Mouse (Mus musculus) hindbrain, embryonic 14.5 days (tissue): ENCODE measurements at regions not wholly inside any gene's neighbourhood (a gene's known extent, or its start where the extent isn't known, plus 50 kb on each side); places are given as distances from the start of the nearest gene placed in this dataset.

Experiments
- ATAC-seq: fragments of 200-750 bp; cut with Nextera tagmentation; 2 replicates; pipeline ENCODE4 v1.8.0; 2017; ENCODE audit warnings: moderate number of reproducible peaks, mild to moderate bottlenecking, moderate TSS enrichment, moderate library complexity; ENCODE audit not compliant: low FRiP score
- DNase-seq: peaks from one replicate; pipeline ENCODE4 v3.0.0-alpha.2; 2015; ENCODE audit warnings: low spot score
- H3K27ac ChIP-seq: fragments of 300-500 bp; sonication (generic); 2 replicates; pipeline ENCODE4 v1.5.1; 2014; ENCODE audit warnings: mild to moderate bottlenecking, moderate library complexity
- H3K27me3 ChIP-seq: fragments of 300-500 bp; sonication (generic); 2 replicates; pipeline ENCODE4 v1.6.1; 2014; ENCODE audit warnings: mild to moderate bottlenecking, low read length, mixed read lengths; ENCODE audit not compliant: control insufficient read depth, insufficient read depth
- H3K36me3 ChIP-seq: fragments of 300-500 bp; sonication (generic); replicated peaks from 2 replicates; pipeline ENCODE4 v1.6.1; 2014; ENCODE audit not compliant: control insufficient read depth, insufficient read depth
- H3K4me1 ChIP-seq: fragments of 300-500 bp; sonication (generic); replicated peaks from 2 replicates; pipeline ENCODE4 v1.6.1; 2014; ENCODE audit warnings: antibody characterized with exemption, low read length, mixed read lengths; ENCODE audit not compliant: control insufficient read depth, insufficient read depth
- H3K4me2 ChIP-seq: fragments of 300-500 bp; sonication (generic); replicated peaks from 2 replicates; pipeline ENCODE4 v1.6.1; 2014; ENCODE audit warnings: mild to moderate bottlenecking, moderate library complexity
- H3K4me3 ChIP-seq: fragments of 300-500 bp; sonication (generic); replicated peaks from 2 replicates; pipeline ENCODE4 v1.5.1; 2014; ENCODE audit warnings: mild to moderate bottlenecking, low read length
- H3K9ac ChIP-seq: fragments of 300-500 bp; sonication (generic); 2 replicates; pipeline ENCODE4 v1.6.1; 2014
- H3K9me3 ChIP-seq: fragments of 300-500 bp; sonication (generic); 2 replicates; pipeline ENCODE4 v1.6.1; 2016; ENCODE audit warnings: low read length; ENCODE audit not compliant: control insufficient read depth
- WGBS: fragments of 180-500 bp; shearing (Covaris S2); extraction: QIAGEN DNeasy Blood & Tissue Kit; methylation state at CpG from one replicate; pipeline ENCODE4 v1.1.7; 2014; 5-methylcytosine and 5-hydroxymethylcytosine counted together

DNA sequence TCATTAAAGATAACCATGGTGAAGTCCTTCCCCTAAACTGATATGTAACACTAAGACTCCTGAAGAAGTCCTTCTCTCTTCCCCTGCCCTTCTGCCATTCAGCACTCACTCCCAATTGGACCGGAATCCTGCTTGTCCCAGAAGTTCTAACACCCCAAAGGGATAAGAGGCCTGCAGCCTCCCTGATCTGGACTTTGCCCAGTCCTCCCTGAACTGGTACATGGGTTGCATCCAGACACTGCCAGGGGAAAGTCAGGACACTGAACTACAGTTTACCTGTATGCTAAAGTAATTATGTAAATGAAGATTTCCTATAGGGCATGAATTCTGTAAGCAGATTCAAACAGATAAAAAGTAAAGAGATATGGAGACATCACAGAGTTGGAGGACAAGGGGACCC, 551.2 kb downstream of the Ccdc171 start:
- Histone ChIP-seq H3K27me3 (no peaks in the 10 kb centered on the region), H3K4me3 (no peak overlapping the region), H3K9me3 (no peaks in the 10 kb centered on the region), H3K9ac (no peak overlapping the region), H3K4me2 (no peak overlapping the region), H3K36me3 (no peaks in the 10 kb centered on the region), H3K27ac (no peak overlapping the region), H3K4me1 (no peaks in the 10 kb centered on the region)
- WGBS, result 91% methylated on average over 1 of the region's 1 CpGs
- ATAC-seq, result no peak
- no peak for DNase-seq

DNA sequence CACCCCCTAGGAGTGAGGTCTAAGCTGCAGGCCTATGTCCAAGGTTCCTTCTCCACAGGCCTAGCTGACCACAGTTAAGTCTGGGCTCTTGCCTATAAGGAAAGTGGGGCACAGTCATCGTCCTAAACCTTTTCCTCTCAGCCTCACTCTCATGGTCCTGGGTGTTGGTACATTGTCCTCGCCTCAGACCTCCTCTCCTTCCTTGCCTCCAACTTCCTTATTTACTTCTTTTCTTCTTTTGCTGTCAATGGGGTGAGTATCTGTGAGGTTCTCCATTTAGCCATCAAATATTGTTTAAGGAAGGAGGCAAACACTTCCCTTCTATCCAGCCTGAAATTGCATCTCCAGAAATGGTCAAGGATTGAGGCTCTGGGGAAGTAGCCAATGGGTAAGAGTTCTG, 554.2 kb downstream of the Ccdc171 start:
- WGBS, result 83% methylated on average over 2 of the region's 2 CpGs
- no peak for ATAC-seq

DNA sequence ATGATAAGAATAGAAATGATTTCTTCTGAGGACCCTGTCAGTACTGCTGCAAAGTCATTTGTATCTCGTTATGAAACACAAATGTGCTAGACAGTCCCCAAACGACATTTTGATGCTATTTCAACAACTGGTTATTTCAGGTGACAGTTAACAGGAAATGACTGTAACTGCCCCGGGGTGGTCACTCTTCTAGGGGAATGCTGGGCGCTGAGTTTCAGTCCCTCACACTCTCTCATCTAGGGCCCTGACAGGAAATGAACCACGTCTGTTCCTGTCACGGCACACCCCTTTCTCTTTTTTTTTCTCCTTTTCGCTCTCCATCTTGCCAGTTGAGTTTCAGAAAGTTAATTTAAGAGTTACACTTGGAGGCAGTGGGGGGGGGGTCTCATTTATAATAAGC, 556.2 kb downstream of the Ccdc171 start:
- no peaks in the 10 kb centered on the region for H3K27me3 ChIP-seq
- WGBS, result 72% methylated on average over 7 of the region's 7 CpGs
- no peak for DNase-seq
- no peaks in the 10 kb centered on the region for H3K36me3 ChIP-seq
- no peak overlapping the region for H3K4me3 ChIP-seq
- no peak overlapping the region for H3K4me2 ChIP-seq
- no peaks in the 10 kb centered on the region for H3K9me3 ChIP-seq
- no peaks in the 10 kb centered on the region for H3K4me1 ChIP-seq
- no peak overlapping the region for H3K9ac ChIP-seq
- H3K27ac ChIP-seq, result no peak overlapping the region
- ATAC-seq, result no peak

More for the DNA sequence above, 554.2 kb downstream of the Ccdc171 start:
- no peak overlapping the region for H3K27ac ChIP-seq
- no peak overlapping the region for H3K4me3 ChIP-seq
- H3K4me2 ChIP-seq, result no peak overlapping the region
- H3K9ac ChIP-seq, result no peak overlapping the region
- DNase-seq, result no peak
- H3K36me3 ChIP-seq, result no peaks in the 10 kb centered on the region
- H3K9me3 ChIP-seq, result no peaks in the 10 kb centered on the region
- no peaks in the 10 kb centered on the region for H3K4me1 ChIP-seq
- H3K27me3 ChIP-seq, result no peaks in the 10 kb centered on the region

DNA sequence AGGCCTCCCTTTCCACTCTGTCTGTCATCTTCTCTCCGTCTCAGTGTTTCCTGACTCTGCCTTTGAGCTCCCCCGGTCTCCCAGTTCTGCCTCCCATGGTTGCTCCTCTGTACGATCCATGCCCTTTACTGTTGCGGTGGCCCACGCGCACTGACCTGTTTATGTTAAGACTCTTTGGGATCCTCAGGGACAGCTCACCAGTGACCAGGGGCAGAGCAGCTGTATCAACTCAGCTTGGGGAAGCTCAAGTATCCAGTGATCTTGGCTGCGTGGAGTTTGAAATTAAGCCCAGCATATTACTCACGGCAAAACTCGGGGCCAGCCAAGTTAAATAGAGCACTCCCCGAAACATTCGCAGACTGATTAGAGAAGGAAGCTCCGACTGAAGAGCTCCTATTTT, 562.8 kb downstream of the Ccdc171 start:
- no peak overlapping the region for H3K4me2 ChIP-seq
- ATAC-seq, result no peak
- no peaks in the 10 kb centered on the region for H3K9me3 ChIP-seq
- no peak for DNase-seq
- H3K27ac ChIP-seq, result no peak overlapping the region
- no peaks in the 10 kb centered on the region for H3K27me3 ChIP-seq
- WGBS, result 86% methylated on average over 12 of the region's 12 CpGs
- no peak overlapping the region for H3K4me3 ChIP-seq
- no peaks in the 10 kb centered on the region for H3K4me1 ChIP-seq
- H3K36me3 ChIP-seq, result no peaks in the 10 kb centered on the region
- no peak overlapping the region for H3K9ac ChIP-seq

DNA sequence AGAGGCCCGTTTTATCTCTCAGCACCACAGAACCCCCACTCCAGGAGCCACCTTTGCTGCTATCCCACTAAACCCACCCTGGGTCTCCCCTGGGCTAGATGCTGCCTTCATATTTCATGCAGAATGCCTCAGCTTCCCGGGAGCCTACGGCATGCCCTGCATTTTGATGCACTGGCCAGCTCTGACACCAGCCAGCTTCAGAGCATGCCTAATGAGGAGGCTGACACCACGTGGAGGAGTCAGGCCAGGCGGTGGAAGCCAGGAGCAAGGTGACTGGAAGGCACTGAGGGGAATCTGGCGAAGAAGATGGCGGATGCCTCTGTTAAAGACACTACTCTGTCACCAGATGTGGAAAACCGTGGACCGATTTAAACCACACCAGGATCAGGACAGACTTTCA, 567.2 kb downstream of the Ccdc171 start:
- Histone ChIP-seq H3K9me3 (no peaks in the 10 kb centered on the region), H3K27me3 (no peaks in the 10 kb centered on the region), H3K9ac (no peak overlapping the region), H3K27ac (no peak overlapping the region), H3K4me2 (no peak overlapping the region), H3K36me3 (no peaks in the 10 kb centered on the region), H3K4me1 (no peaks in the 10 kb centered on the region), H3K4me3 (no peak overlapping the region)
- 54% methylated on average over 9 of the region's 9 CpGs for WGBS
- DNase-seq (no peak), ATAC-seq (peak; percentile 66)

DNA sequence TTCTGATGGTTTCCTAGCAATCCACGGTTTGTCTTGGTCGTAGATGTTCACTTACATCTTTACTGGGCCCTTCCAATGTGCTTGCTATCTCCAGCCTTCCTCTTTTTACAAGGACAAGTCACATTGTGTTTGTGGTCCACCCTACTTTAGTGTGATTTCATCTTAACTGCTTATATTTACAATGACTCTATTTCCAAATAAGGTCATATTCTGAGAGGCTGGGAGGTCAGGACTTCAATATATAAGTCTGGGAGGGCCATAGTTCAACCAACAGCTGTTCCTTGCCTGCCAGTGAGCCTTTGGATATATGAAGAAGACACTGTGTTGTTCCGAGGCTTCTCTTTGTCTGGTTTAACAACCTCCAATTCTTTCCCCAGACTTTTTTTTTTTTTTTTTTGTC, 569.9 kb downstream of the Ccdc171 start:
- no peak for DNase-seq
- ATAC-seq, result no peak
- 83% methylated on average over 3 of the region's 3 CpGs for WGBS

GRCm38 (mm10) chr4:84096081-84096480, 570.7 kb downstream of the Ccdc171 start:
- no peaks in the 10 kb centered on the region for H3K9me3 ChIP-seq
- ATAC-seq, result no peak
- no peaks in the 10 kb centered on the region for H3K4me1 ChIP-seq
- no peaks in the 10 kb centered on the region for H3K27me3 ChIP-seq
- no peak overlapping the region for H3K4me3 ChIP-seq
- H3K36me3 ChIP-seq, result no peaks in the 10 kb centered on the region
- no peak overlapping the region for H3K4me2 ChIP-seq
- WGBS, result 87% methylated on average over 4 of the region's 4 CpGs
- no peak overlapping the region for H3K9ac ChIP-seq
- DNase-seq, result no peak
- H3K27ac ChIP-seq, result no peak overlapping the region

More for the DNA sequence above, 569.9 kb downstream of the Ccdc171 start:
- Histone ChIP-seq H3K27me3 (no peaks in the 10 kb centered on the region), H3K4me2 (no peak overlapping the region), H3K36me3 (no peaks in the 10 kb centered on the region), H3K27ac (no peak overlapping the region), H3K4me1 (no peaks in the 10 kb centered on the region), H3K4me3 (no peak overlapping the region), H3K9me3 (no peaks in the 10 kb centered on the region), H3K9ac (no peak overlapping the region)

- Histone ChIP-seq H3K9me3 (no peaks in the 10 kb centered on the region), H3K27ac (no peak overlapping the region), H3K4me1 (no peaks in the 10 kb centered on the region), H3K27me3 (no peaks in the 10 kb centered on the region), H3K4me3 (no peak overlapping the region), H3K36me3 (no peaks in the 10 kb centered on the region), H3K4me2 (no peak overlapping the region), H3K9ac (no peak overlapping the region)
- DNase-seq, result no peak
- WGBS, result 84% methylated on average over 8 of the region's 8 CpGs
- ATAC-seq, result no peak
Measured at GRCm38 (mm10) chr4:84099071-84099470, 573.7 kb downstream of the Ccdc171 start.

DNA sequence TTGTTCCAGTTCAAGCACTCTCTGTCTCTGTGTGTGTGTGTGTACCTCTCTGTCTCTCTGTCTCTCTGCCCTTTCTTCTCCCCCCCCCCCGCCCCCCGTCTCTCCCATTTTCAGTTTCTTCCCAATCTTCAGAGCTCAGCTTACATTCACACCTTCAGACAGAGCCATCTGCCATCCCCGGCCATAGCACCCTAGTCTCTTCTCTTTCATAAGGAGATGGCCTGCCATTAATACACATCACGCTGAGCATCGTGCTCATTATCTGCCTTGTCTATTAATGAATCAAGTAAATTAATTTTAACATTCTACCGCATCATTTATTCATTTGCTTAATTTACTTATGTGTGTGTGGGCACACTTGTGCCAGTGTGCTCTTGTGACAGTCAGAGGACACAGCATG, 573.2 kb downstream of the Bnc2 start:
- ATAC-seq, result no peak
- DNase-seq, result no peak
- H3K4me1 ChIP-seq, result no peaks in the 10 kb centered on the region
- no peak overlapping the region for H3K4me2 ChIP-seq
- no peak overlapping the region for H3K9ac ChIP-seq
- WGBS, result 68% methylated on average over 6 of the region's 6 CpGs
- no peaks in the 10 kb centered on the region for H3K9me3 ChIP-seq
- H3K4me3 ChIP-seq, result no peak overlapping the region
- no peaks in the 10 kb centered on the region for H3K36me3 ChIP-seq
- no peaks in the 10 kb centered on the region for H3K27me3 ChIP-seq
- no peak overlapping the region for H3K27ac ChIP-seq

DNA sequence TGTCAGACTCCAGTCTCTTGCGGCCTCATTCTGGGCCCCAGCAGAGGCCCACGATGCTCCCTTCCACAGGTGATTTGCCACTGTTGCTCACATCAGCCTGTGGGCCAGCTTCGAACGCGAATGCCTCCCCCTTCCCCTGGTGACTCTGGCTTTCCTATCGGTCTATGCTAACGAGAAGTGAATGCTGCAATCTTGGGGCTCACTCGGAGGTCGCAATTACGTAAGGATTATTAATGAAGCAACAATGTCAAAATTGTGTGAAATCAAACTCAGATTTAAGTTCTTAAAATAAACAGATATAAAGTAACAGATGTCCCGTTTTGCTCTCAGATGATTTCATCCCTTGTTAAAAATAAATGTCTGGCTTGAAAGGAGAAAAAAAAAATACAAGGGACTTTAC, 572.3 kb downstream of the Bnc2 start:
- ATAC-seq (no peak), DNase-seq (no peak)
- no peaks in the 10 kb centered on the region for H3K36me3 ChIP-seq
- no peak overlapping the region for H3K4me3 ChIP-seq
- no peak overlapping the region for H3K27ac ChIP-seq
- no peaks in the 10 kb centered on the region for H3K9me3 ChIP-seq
- H3K27me3 ChIP-seq, result no peaks in the 10 kb centered on the region
- no peaks in the 10 kb centered on the region for H3K4me1 ChIP-seq
- 81% methylated on average over 11 of the region's 11 CpGs for WGBS
- no peak overlapping the region for H3K9ac ChIP-seq
- no peak overlapping the region for H3K4me2 ChIP-seq
